Mouse (Mus musculus) lung, postnatal 0 days (tissue): ENCODE results near the gene Cd47.

Source experiments
- CTCF ChIP-seq: IDR thresholded peaks from 2 replicates; pipeline ENCODE4 v1.5.1; 2016; ENCODE audit warnings: antibody characterized with exemption, mild to moderate bottlenecking
- EP300 ChIP-seq: IDR thresholded peaks from 2 replicates; pipeline ENCODE4 v1.6.1; 2016; ENCODE audit warnings: antibody characterized with exemption, mild to moderate bottlenecking, control low read depth

- TF ChIP-seq CTCF (no peak), EP300 (no peak)
Observed at GRCm38 (mm10) chr16:49866617-49867016, 66.3 kb downstream of the Cd47 start.
